Mouse (Mus musculus) midbrain, embryonic 13.5 days (tissue): ENCODE results near the gene Ceacam19. TPM values are rescaled to one million over a fixed set of nuclear protein-coding genes. Genes with fewer than 3 reads are reported as not detected.
A peak's percentile ranks its signal among the peaks of the same experiment; 100 is the strongest.

Experiments
- ATAC-seq: fragments of 200-750 bp; cut with Nextera tagmentation; 2 replicates; pipeline ENCODE4 v1.8.0; 2017; ENCODE audit warnings: mild to moderate bottlenecking, moderate TSS enrichment, moderate library complexity
- H3K27ac ChIP-seq: fragments of 300-500 bp; sonication (generic); 2 replicates; pipeline ENCODE4 v1.5.1; 2015; ENCODE audit warnings: inconsistent platforms, mild to moderate bottlenecking, moderate library complexity
- H3K27me3 ChIP-seq: fragments of 300-500 bp; sonication (generic); 2 replicates; pipeline ENCODE4 v1.6.1; 2015; ENCODE audit warnings: mild to moderate bottlenecking, inconsistent platforms
- H3K36me3 ChIP-seq: fragments of 300-500 bp; sonication (generic); 2 replicates; pipeline ENCODE4 v1.6.1; 2015; ENCODE audit warnings: mild to moderate bottlenecking, inconsistent platforms
- H3K4me1 ChIP-seq: fragments of 300-500 bp; sonication (generic); replicated peaks from 2 replicates; pipeline ENCODE4 v1.6.1; 2015; ENCODE audit warnings: inconsistent platforms
- H3K4me2 ChIP-seq: fragments of 300-500 bp; sonication (generic); replicated peaks from 2 replicates; pipeline ENCODE4 v1.6.1; 2015; ENCODE audit warnings: moderate library complexity, mild to moderate bottlenecking, inconsistent platforms
- H3K4me3 ChIP-seq: fragments of 300-500 bp; sonication (generic); replicated peaks from 2 replicates; pipeline ENCODE4 v1.5.1; 2015; ENCODE audit warnings: mild to moderate bottlenecking, inconsistent platforms
- H3K9ac ChIP-seq: fragments of 300-500 bp; sonication (generic); replicated peaks from 2 replicates; pipeline ENCODE4 v1.6.1; 2015; ENCODE audit warnings: mild to moderate bottlenecking, inconsistent platforms
- H3K9me3 ChIP-seq: fragments of 300-500 bp; sonication (generic); 2 replicates; pipeline ENCODE4 v1.6.1; 2016; ENCODE audit warnings: mild to moderate bottlenecking, inconsistent platforms
- WGBS: fragments of 180-500 bp; shearing (Covaris S2); methylation state at CpG from one replicate; pipeline ENCODE4 v1.1.7; 2015; 5-methylcytosine and 5-hydroxymethylcytosine counted together
- polyA plus RNA-seq: library from polyadenylated mRNA; unstranded; fragments of >200 nt; fragmentation: Nextera tagmentation; extraction: Ambion mirVana; gene quantifications from 2 replicates; pipeline ENCODE4 v1.2.1, GENCODE M21; 2015

Gene Ceacam19
- polyA plus RNA-seq, 1 experiment from 2014 or later, result not detected

GRCm38 (mm10) chr7:19830682-19831156, 57.0 kb downstream of the Ceacam19 start:
- H3K27me3 ChIP-seq, result no peaks in the 10 kb centered on the region
- 30% methylated on average over 13 of the region's 13 CpGs for WGBS
- no peaks in the 10 kb centered on the region for H3K9me3 ChIP-seq
- no peak overlapping the region for H3K4me2 ChIP-seq
- no peaks in the 10 kb centered on the region for H3K36me3 ChIP-seq
- no peaks in the 10 kb centered on the region for H3K4me1 ChIP-seq
- H3K4me3 ChIP-seq, result no peak overlapping the region
- H3K9ac ChIP-seq, result no peak overlapping the region
- ATAC-seq, result peak; percentile 40; the same call in 1 of the 2 replicates
- H3K27ac ChIP-seq, result no peak overlapping the region

GRCm38 (mm10) chr7:19829694-19830093, 58.1 kb downstream of the Ceacam19 start:
- H3K9me3 ChIP-seq, result no peaks in the 10 kb centered on the region
- H3K27ac ChIP-seq, result no peak overlapping the region
- no peak for ATAC-seq
- no peak overlapping the region for H3K4me2 ChIP-seq
- WGBS, result 83% methylated on average over 3 of the region's 3 CpGs
- H3K36me3 ChIP-seq, result no peaks in the 10 kb centered on the region
- no peak overlapping the region for H3K4me3 ChIP-seq
- peaks cover 5% of the 10 kb centered on the region; the same call in 1 of the 2 replicates for H3K27me3 ChIP-seq
- H3K4me1 ChIP-seq, result no peaks in the 10 kb centered on the region
- no peak overlapping the region for H3K9ac ChIP-seq

GRCm38 (mm10) chr7:19826756-19827155, 61.0 kb downstream of the Ceacam19 start:
- Histone ChIP-seq H3K4me3 (no peak overlapping the region), H3K27ac (no peak overlapping the region), H3K36me3 (no peaks in the 10 kb centered on the region), H3K9me3 (no peaks in the 10 kb centered on the region), H3K4me2 (no peak overlapping the region), H3K9ac (no peak overlapping the region), H3K27me3 (peaks cover 34% of the 10 kb centered on the region), H3K4me1 (peaks cover 15% of the 10 kb centered on the region)
- no peak for ATAC-seq
- WGBS, result 44% methylated on average over 6 of the region's 6 CpGs

Other genes starting within 250 kb of the Ceacam19 start
- 86.6 and 97.5 TPM in 2 replicates for gene Clptm1, start 222.9 kb downstream of the Ceacam19 start, polyA plus RNA-seq
- gene Apoc2, start 210.0 kb downstream of the Ceacam19 start, polyA plus RNA-seq, result 0.23 TPM in 1 of 2 replicates, not detected in the other
- not detected in 2 replicates for gene Gm44805, start 206.5 kb downstream of the Ceacam19 start, polyA plus RNA-seq
- gene Apoc4, start 206.5 kb downstream of the Ceacam19 start, polyA plus RNA-seq, result not detected in 2 replicates
- gene Apoc1, start 195.3 kb downstream of the Ceacam19 start, polyA plus RNA-seq, result 0.94 and 1.0 TPM in 2 replicates
- 173 and 194 TPM in 2 replicates for gene Apoe, start 188.8 kb downstream of the Ceacam19 start, polyA plus RNA-seq
- gene Tomm40, start 172.5 kb downstream of the Ceacam19 start, polyA plus RNA-seq, result 105 and 125 TPM in 2 replicates
- gene Nectin2, start 137.5 kb downstream of the Ceacam19 start, polyA plus RNA-seq, result 40.6 and 48.0 TPM in 2 replicates
- gene Bcam, start 116.9 kb downstream of the Ceacam19 start, polyA plus RNA-seq, result 5.2 and 6.4 TPM in 2 replicates
- gene Cblc, start 91.2 kb downstream of the Ceacam19 start, polyA plus RNA-seq, result 0.32 TPM in 1 of 2 replicates, not detected in the other
- 0.27 and 0.88 TPM in 2 replicates for gene Bcl3, start 65.2 kb downstream of the Ceacam19 start, polyA plus RNA-seq
- 5.7 and 6.6 TPM in 2 replicates for gene Gm19345, start 36.0 kb downstream of the Ceacam19 start, polyA plus RNA-seq
- gene Ceacam16, start 26.7 kb downstream of the Ceacam19 start, polyA plus RNA-seq, result 0.54 and 0.62 TPM in 2 replicates
- gene Pvr, start 33.2 kb upstream of the Ceacam19 start, polyA plus RNA-seq, result 5.3 and 6.2 TPM in 2 replicates
- not detected in 2 replicates for gene Igsf23, start 62.8 kb upstream of the Ceacam19 start, polyA plus RNA-seq
- not detected in 2 replicates for gene Ceacam20, start 77.4 kb upstream of the Ceacam19 start, polyA plus RNA-seq
- not detected in 2 replicates for gene Nlrp9b, start 103.5 kb upstream of the Ceacam19 start, polyA plus RNA-seq
- not detected in 2 replicates for gene Vmn1r91, start 211.7 kb upstream of the Ceacam19 start, polyA plus RNA-seq
- not detected in 2 replicates for gene Gm16442, start 234.6 kb upstream of the Ceacam19 start, polyA plus RNA-seq